Mouse (Mus musculus) frontal cortex, postnatal 14 days (tissue): ENCODE measurements around the gene Slc6a4.

Source experiments
- DNase-seq, 2 experiments: peaks; one replicate each; pipeline ENCODE4 v3.0.0; 2022; ENCODE audit warnings: low spot score in 2 of 2

The Slc6a4 gene

GRCm38 (mm10) chr11:76997916-76998704, at the start of gene Slc6a4:
TSS of gene Slc6a4 (plus strand) at chr11:76998603.
- DNase-seq: no peak

GRCm38 (mm10) chr11:76953536-76953935, 44.9 kb upstream of the Slc6a4 start:
- no peak for DNase-seq

GRCm38 (mm10) chr11:76965703-76966102, 32.7 kb upstream of the Slc6a4 start:
- no peak for DNase-seq

GRCm38 (mm10) chr11:76970328-76970727, 28.1 kb upstream of the Slc6a4 start:
- DNase-seq: no peak

GRCm38 (mm10) chr11:76974680-76975319, 23.6 kb upstream of the Slc6a4 start:
- DNase-seq: no peak

GRCm38 (mm10) chr11:76981570-76982141, 16.7 kb upstream of the Slc6a4 start:
- no peak for DNase-seq

- DNase-seq: no peak
Observed at GRCm38 (mm10) chr11:76982415-76982814, 16.0 kb upstream of the Slc6a4 start.

- no peak for DNase-seq
Observed at GRCm38 (mm10) chr11:76983641-76984040, 14.8 kb upstream of the Slc6a4 start.

GRCm38 (mm10) chr11:76984173-76984572, 14.2 kb upstream of the Slc6a4 start:
- DNase-seq: no peak

GRCm38 (mm10) chr11:76990839-76991238, 7.6 kb upstream of the Slc6a4 start:
- no peak for DNase-seq

GRCm38 (mm10) chr11:76992886-76993285, 5.5 kb upstream of the Slc6a4 start:
- no peak for DNase-seq

- DNase-seq: no peak
Observed at GRCm38 (mm10) chr11:76995966-76996672, 2.3 kb upstream of the Slc6a4 start.

- peak; percentile 17 to 33 for DNase-seq
Observed at GRCm38 (mm10) chr11:76997305-76997704, 1.1 kb upstream of the Slc6a4 start.

GRCm38 (mm10) chr11:76998705-76999226, 363 bp downstream of the Slc6a4 start:
- DNase-seq: no peak

- DNase-seq: no peak
Observed at GRCm38 (mm10) chr11:77000741-77001140, 2.3 kb downstream of the Slc6a4 start.

- no peak for DNase-seq
Observed at GRCm38 (mm10) chr11:77002361-77002760, 4.0 kb downstream of the Slc6a4 start.

GRCm38 (mm10) chr11:77005881-77006280, 7.5 kb downstream of the Slc6a4 start:
- DNase-seq: no peak

- DNase-seq: no peak
Observed at GRCm38 (mm10) chr11:77006616-77007015, 8.2 kb downstream of the Slc6a4 start.

- no peak for DNase-seq
Observed at GRCm38 (mm10) chr11:77009069-77010025, 10.9 kb downstream of the Slc6a4 start.

GRCm38 (mm10) chr11:77010762-77011475, 12.5 kb downstream of the Slc6a4 start:
- DNase-seq: no peak
